Mouse (Mus musculus) CH12.LX (cell line): Measurements from ENCODE around the gene Cacng5.

ENCODE experiments used
- BHLHE40 ChIP-seq: IDR thresholded peaks from 2 replicates; pipeline ENCODE4 v1.6.1; 2011; ENCODE audit warnings: mild to moderate bottlenecking, low read depth, low read length, improper control_type of control experiment
- CTCF ChIP-seq, 2 experiments: IDR thresholded peaks in 1 of 2; conservative IDR thresholded peaks in 1 of 2; 2 replicates each; pipeline ENCODE4 v1.5.1; 2011 to 2012; ENCODE audit warnings: low read depth in 2 of 2, low read length in 2 of 2, improper control_type of control experiment in 1 of 2, inconsistent platforms in 1 of 2, mild to moderate bottlenecking in 1 of 2, moderate library complexity in 1 of 2
- EP300 ChIP-seq: IDR thresholded peaks from 2 replicates; pipeline ENCODE4 v1.6.1; 2011; ENCODE audit warnings: low read length, improper control_type of control experiment
- ETS1 ChIP-seq: conservative IDR thresholded peaks from 2 replicates; pipeline ENCODE4 v1.6.1; 2012; ENCODE audit warnings: low read depth, mild to moderate bottlenecking, inconsistent platforms, low read length, improper control_type of control experiment, moderate library complexity
- MAX ChIP-seq: IDR thresholded peaks from 2 replicates; pipeline ENCODE4 v1.6.1; 2011; ENCODE audit warnings: low read length, improper control_type of control experiment
- SIN3A ChIP-seq: IDR thresholded peaks from 2 replicates; pipeline ENCODE4 v1.6.1; 2012; ENCODE audit warnings: low read length, improper control_type of control experiment, inconsistent platforms
- TBP ChIP-seq: conservative IDR thresholded peaks from 2 replicates; pipeline ENCODE4 v1.6.1; 2011; ENCODE audit warnings: low read depth, low read length, improper control_type of control experiment

GRCm38 (mm10) chr11:107946823-107947222, 32.0 kb upstream of the Cacng5 start:
- no peak for TF ChIP-seq CTCF (conservative IDR thresholded peaks at IDR 0.05 in 1 of 2, IDR thresholded peaks at IDR 0.05 in 1 of 2; ENCODE audit: low read depth in 2 of 2, low read length in 2 of 2)
- no peak for TF ChIP-seq ETS1
- no peak for TF ChIP-seq EP300
- TF ChIP-seq SIN3A, result no peak
- TF ChIP-seq BHLHE40, result no peak
- no peak for TF ChIP-seq MAX
- TF ChIP-seq TBP, result no peak
